Mouse (Mus musculus): ENCODE results near the gene Gse1. TPM values are rescaled to one million over a fixed set of nuclear protein-coding genes. Genes with fewer than 3 reads are reported as not detected.

The Gse1 gene
- polyA plus RNA-seq, 1 experiment, result 55.9 TPM

- no peaks in the 10 kb centered on the region for H3K36me3 ChIP-seq (ENCODE audit: control insufficient read depth, insufficient read depth, low read length)
- peak overlapping the region; percentile 50 for H3K27ac ChIP-seq (ENCODE audit: insufficient read depth, low read depth, low read length)
- peaks cover 68% of the 10 kb centered on the region for H3K4me1 ChIP-seq (ENCODE audit: control insufficient read depth, insufficient read depth, insufficient read length, low read length)
- no peaks in the 10 kb centered on the region for H3K27me3 ChIP-seq (ENCODE audit: control insufficient read depth, insufficient read depth, low read length)
- TF ChIP-seq CTCF (IDR thresholded peaks at IDR 0.05; ENCODE audit: extremely low read depth, insufficient read length, insufficient replicate concordance, low read depth, low read length) (no peak), POLR2A (IDR thresholded peaks at IDR 0.05; ENCODE audit: low read depth, low read length) (no peak)
- 12% methylated on average over 9 of the region's 9 CpGs for WGBS
- H3K4me3 ChIP-seq (ENCODE audit: low read depth, low read length), result peak overlapping the region; percentile 31
These were observed 270.8 kb downstream of the Gse1 start for GRCm38 (mm10) chr8:120498926-120499605.

- H3K4me1 ChIP-seq (ENCODE audit: control insufficient read depth, insufficient read depth, insufficient read length, low read length), result peaks cover 62% of the 10 kb centered on the region
- peak overlapping the region; percentile 17; the same call in 1 of the 2 replicates for H3K27ac ChIP-seq (ENCODE audit: insufficient read depth, low read depth, low read length)
- WGBS, result 37% methylated on average over 8 of the region's 8 CpGs
These were observed 272.5 kb downstream of the Gse1 start for GRCm38 (mm10) chr8:120500701-120501261.

GRCm38 (mm10) chr8:120501426-120501825, 273.2 kb downstream of the Gse1 start:
- Histone ChIP-seq H3K36me3 (ENCODE audit: control insufficient read depth, insufficient read depth, low read length) (peaks cover 3% of the 10 kb centered on the region; the same call in 1 of the 2 replicates), H3K27ac (ENCODE audit: insufficient read depth, low read depth, low read length) (no peak overlapping the region), H3K4me1 (ENCODE audit: control insufficient read depth, insufficient read depth, insufficient read length, low read length) (peaks cover 59% of the 10 kb centered on the region), H3K4me3 (ENCODE audit: low read depth, low read length) (no peak overlapping the region), H3K27me3 (ENCODE audit: control insufficient read depth, insufficient read depth, low read length) (no peaks in the 10 kb centered on the region)
- no peak for TF ChIP-seq CTCF (IDR thresholded peaks at IDR 0.05; ENCODE audit: extremely low read depth, insufficient read length, insufficient replicate concordance, low read depth, low read length)
- no peak for TF ChIP-seq POLR2A (IDR thresholded peaks at IDR 0.05; ENCODE audit: low read depth, low read length)
- 47% methylated on average over 5 of the region's 5 CpGs for WGBS

More at GRCm38 (mm10) chr8:120500701-120501261, 272.5 kb downstream of the Gse1 start:
- Histone ChIP-seq H3K36me3 (ENCODE audit: control insufficient read depth, insufficient read depth, low read length) (no peaks in the 10 kb centered on the region), H3K27me3 (ENCODE audit: control insufficient read depth, insufficient read depth, low read length) (no peaks in the 10 kb centered on the region), H3K4me3 (ENCODE audit: low read depth, low read length) (no peak overlapping the region)
- TF ChIP-seq CTCF (IDR thresholded peaks at IDR 0.05; ENCODE audit: extremely low read depth, insufficient read length, insufficient replicate concordance, low read depth, low read length) (no peak), POLR2A (IDR thresholded peaks at IDR 0.05; ENCODE audit: low read depth, low read length) (no peak)

- H3K27ac ChIP-seq (ENCODE audit: insufficient read depth, low read depth, low read length), result no peak overlapping the region
- 45% methylated on average over 5 of the region's 5 CpGs for WGBS
- H3K27me3 ChIP-seq (ENCODE audit: control insufficient read depth, insufficient read depth, low read length), result no peaks in the 10 kb centered on the region
- H3K4me3 ChIP-seq (ENCODE audit: low read depth, low read length), result no peak overlapping the region
- TF ChIP-seq CTCF (IDR thresholded peaks at IDR 0.05; ENCODE audit: extremely low read depth, insufficient read length, insufficient replicate concordance, low read depth, low read length), result no peak
- TF ChIP-seq POLR2A (IDR thresholded peaks at IDR 0.05; ENCODE audit: low read depth, low read length), result no peak
- peaks cover 49% of the 10 kb centered on the region for H3K4me1 ChIP-seq (ENCODE audit: control insufficient read depth, insufficient read depth, insufficient read length, low read length)
- H3K36me3 ChIP-seq (ENCODE audit: control insufficient read depth, insufficient read depth, low read length), result peaks cover 3% of the 10 kb centered on the region; the same call in 1 of the 2 replicates
These were observed 274.2 kb downstream of the Gse1 start for GRCm38 (mm10) chr8:120502428-120502827.

GRCm38 (mm10) chr8:120504251-120505081, 276.2 kb downstream of the Gse1 start:
- peaks cover 3% of the 10 kb centered on the region; the same call in 1 of the 2 replicates for H3K36me3 ChIP-seq (ENCODE audit: control insufficient read depth, insufficient read depth, low read length)
- TF ChIP-seq POLR2A (IDR thresholded peaks at IDR 0.05; ENCODE audit: low read depth, low read length) (no peak), CTCF (IDR thresholded peaks at IDR 0.05; ENCODE audit: extremely low read depth, insufficient read length, insufficient replicate concordance, low read depth, low read length) (no peak)
- peaks cover 48% of the 10 kb centered on the region for H3K4me1 ChIP-seq (ENCODE audit: control insufficient read depth, insufficient read depth, insufficient read length, low read length)
- H3K4me3 ChIP-seq (ENCODE audit: low read depth, low read length), result no peak overlapping the region
- H3K27ac ChIP-seq (ENCODE audit: insufficient read depth, low read depth, low read length), result no peak overlapping the region
- 49% methylated on average over 19 of the region's 20 CpGs for WGBS
- no peaks in the 10 kb centered on the region for H3K27me3 ChIP-seq (ENCODE audit: control insufficient read depth, insufficient read depth, low read length)

GRCm38 (mm10) chr8:120505082-120505511, 276.8 kb downstream of the Gse1 start:
- Histone ChIP-seq H3K36me3 (ENCODE audit: control insufficient read depth, insufficient read depth, low read length) (peaks cover 3% of the 10 kb centered on the region; the same call in 1 of the 2 replicates), H3K27ac (ENCODE audit: insufficient read depth, low read depth, low read length) (no peak overlapping the region), H3K4me1 (ENCODE audit: control insufficient read depth, insufficient read depth, insufficient read length, low read length) (peaks cover 49% of the 10 kb centered on the region), H3K4me3 (ENCODE audit: low read depth, low read length) (no peak overlapping the region), H3K27me3 (ENCODE audit: control insufficient read depth, insufficient read depth, low read length) (no peaks in the 10 kb centered on the region)
- no peak for TF ChIP-seq POLR2A (IDR thresholded peaks at IDR 0.05; ENCODE audit: low read depth, low read length)
- 42% methylated on average over 19 of the region's 19 CpGs for WGBS
